Mouse (Mus musculus): ENCODE measurements around the gene Hoxa2.

- TF ChIP-seq POLR2A (IDR thresholded peaks at IDR 0.05; ENCODE audit: borderline replicate concordance, extremely low read depth, low read depth, low read length): no peak
- no peak for TF ChIP-seq CTCF (IDR thresholded peaks at IDR 0.05; ENCODE audit: insufficient read depth, low read length)
Observed at GRCm38 (mm10) chr6:52169499-52170165, 5.0 kb upstream of the Hoxa2 start.

All from lung, adult 2 months (tissue).